Mouse (Mus musculus) neural tube, embryonic 11.5 days (tissue): ENCODE measurements around the gene Ecm2. TPM values are rescaled to one million over a fixed set of nuclear protein-coding genes. Genes with fewer than 3 reads are reported as not detected.

Source experiments
- ATAC-seq: fragments of 200-750 bp; cut with Nextera tagmentation; 2 replicates; pipeline ENCODE4 v1.8.0; 2017; ENCODE audit warnings: moderate number of reproducible peaks, mild to moderate bottlenecking, moderate TSS enrichment, moderate library complexity; ENCODE audit not compliant: insufficient read depth, low FRiP score, low TSS enrichment
- DNase-seq: peaks from one replicate; pipeline ENCODE4 v3.0.0-alpha.2; 2015; ENCODE audit warnings: low spot score
- H3K27ac ChIP-seq: fragments of 300-500 bp; sonication (generic); 2 replicates; pipeline ENCODE4 v1.5.1; 2014; ENCODE audit warnings: low read depth, mild to moderate bottlenecking, low read length
- H3K27me3 ChIP-seq: fragments of 300-500 bp; sonication (generic); 2 replicates; pipeline ENCODE4 v1.6.1; 2014; ENCODE audit warnings: mild to moderate bottlenecking, low read length, mixed read lengths; ENCODE audit not compliant: control insufficient read depth, insufficient read depth
- H3K36me3 ChIP-seq: fragments of 300-500 bp; sonication (generic); 2 replicates; pipeline ENCODE4 v1.6.1; 2014; ENCODE audit warnings: mild to moderate bottlenecking, low read length, moderate library complexity, mixed read lengths; ENCODE audit not compliant: control insufficient read depth, insufficient read depth
- H3K4me1 ChIP-seq: fragments of 300-500 bp; sonication (generic); 2 replicates; pipeline ENCODE4 v1.6.1; 2014; ENCODE audit warnings: low read length, mixed read lengths; ENCODE audit not compliant: control insufficient read depth, insufficient read depth
- H3K4me2 ChIP-seq: fragments of 300-500 bp; sonication (generic); 2 replicates; pipeline ENCODE4 v1.6.1; 2014; ENCODE audit warnings: low read depth, mild to moderate bottlenecking, moderate library complexity
- H3K4me3 ChIP-seq: fragments of 300-500 bp; sonication (generic); 2 replicates; pipeline ENCODE4 v1.5.1; 2014; ENCODE audit warnings: low read depth, low read length
- H3K9ac ChIP-seq: fragments of 300-500 bp; sonication (generic); 2 replicates; pipeline ENCODE4 v1.6.1; 2014; ENCODE audit warnings: mild to moderate bottlenecking, low read length
- H3K9me3 ChIP-seq: fragments of 300-500 bp; sonication (generic); 2 replicates; pipeline ENCODE4 v1.6.1; 2016; ENCODE audit warnings: low read length; ENCODE audit not compliant: control insufficient read depth
- WGBS: fragments of 180-500 bp; shearing (Covaris S2); extraction: QIAGEN DNeasy Blood & Tissue Kit; methylation state at CpG from one replicate; pipeline ENCODE4 v1.1.7; 2014; 5-methylcytosine and 5-hydroxymethylcytosine counted together
- polyA plus RNA-seq: library from polyadenylated mRNA; unstranded; fragments of >200 nt; fragmentation: Nextera tagmentation; extraction: Ambion mirVana; gene quantifications from 2 replicates; pipeline ENCODE4 v1.2.1, GENCODE M21; 2014

Gene Ecm2
- 0.28 TPM in 2 replicates for polyA plus RNA-seq

GRCm38 (mm10) chr13:49504510-49504909, at the start of gene Ecm2:
Ecm2 (plus strand) TSS chr13:49504810.
- 63% methylated on average over 4 of the region's 4 CpGs for WGBS

GRCm38 (mm10) chr13:49460276-49460675, 44.3 kb upstream of the Ecm2 start:
- DNase-seq (no peak), ATAC-seq (no peak)
- Histone ChIP-seq H3K36me3 (peaks cover 2% of the 10 kb centered on the region), H3K4me2 (no peak overlapping the region), H3K27ac (no peak overlapping the region), H3K9ac (no peak overlapping the region), H3K27me3 (no peaks in the 10 kb centered on the region), H3K4me1 (no peaks in the 10 kb centered on the region), H3K9me3 (no peaks in the 10 kb centered on the region), H3K4me3 (no peak overlapping the region)
- WGBS, result 92% methylated on average over 4 of the region's 4 CpGs

More at GRCm38 (mm10) chr13:49504510-49504909, at the start of gene Ecm2:
- ATAC-seq (no peak), DNase-seq (no peak)
- H3K9me3 ChIP-seq, result no peaks in the 10 kb centered on the region
- H3K4me2 ChIP-seq, result no peak within 1 kb of the TSS
- no peak within 1 kb of the TSS for H3K27ac ChIP-seq
- no peak within 1 kb of the TSS for H3K9ac ChIP-seq
- H3K27me3 ChIP-seq, result no peaks in the 10 kb centered on the region
- no peaks in the 10 kb centered on the region for H3K36me3 ChIP-seq
- H3K4me1 ChIP-seq, result no peaks in the 10 kb centered on the region
- no peak within 1 kb of the TSS for H3K4me3 ChIP-seq

GRCm38 (mm10) chr13:49460692-49461414, 43.8 kb upstream of the Ecm2 start:
- Histone ChIP-seq H3K9ac (no peak overlapping the region), H3K36me3 (peaks cover 2% of the 10 kb centered on the region), H3K9me3 (no peaks in the 10 kb centered on the region), H3K4me2 (no peak overlapping the region), H3K27me3 (no peaks in the 10 kb centered on the region), H3K4me1 (no peaks in the 10 kb centered on the region), H3K4me3 (no peak overlapping the region), H3K27ac (no peak overlapping the region)
- WGBS, result 86% methylated on average over 5 of the region's 5 CpGs
- ATAC-seq, result no peak
- DNase-seq, result no peak

GRCm38 (mm10) chr13:49461458-49462132, 43.0 kb upstream of the Ecm2 start:
- Histone ChIP-seq H3K4me3 (no peak overlapping the region), H3K36me3 (peaks cover 2% of the 10 kb centered on the region)
- 84% methylated on average over 15 of the region's 15 CpGs for WGBS

GRCm38 (mm10) chr13:49462921-49463320, 41.7 kb upstream of the Ecm2 start:
- 94% methylated on average over 2 of the region's 2 CpGs for WGBS
- H3K27me3 ChIP-seq, result no peaks in the 10 kb centered on the region
- no peak for DNase-seq
- no peak overlapping the region for H3K4me2 ChIP-seq
- H3K4me1 ChIP-seq, result no peaks in the 10 kb centered on the region
- H3K27ac ChIP-seq, result no peak overlapping the region
- H3K9ac ChIP-seq, result no peak overlapping the region
- H3K4me3 ChIP-seq, result no peak overlapping the region
- H3K36me3 ChIP-seq, result peaks cover 2% of the 10 kb centered on the region
- ATAC-seq, result no peak
- H3K9me3 ChIP-seq, result no peaks in the 10 kb centered on the region

More at GRCm38 (mm10) chr13:49461458-49462132, 43.0 kb upstream of the Ecm2 start:
- no peaks in the 10 kb centered on the region for H3K27me3 ChIP-seq
- ATAC-seq (no peak), DNase-seq (no peak)
- H3K9ac ChIP-seq, result no peak overlapping the region
- H3K4me1 ChIP-seq, result no peaks in the 10 kb centered on the region
- no peak overlapping the region for H3K4me2 ChIP-seq
- H3K27ac ChIP-seq, result no peak overlapping the region
- no peaks in the 10 kb centered on the region for H3K9me3 ChIP-seq

- WGBS, result 97% methylated on average over 4 of the region's 4 CpGs
- Histone ChIP-seq H3K9ac (no peak overlapping the region), H3K36me3 (peaks cover 2% of the 10 kb centered on the region), H3K9me3 (no peaks in the 10 kb centered on the region), H3K4me3 (no peak overlapping the region), H3K27ac (no peak overlapping the region), H3K4me1 (no peaks in the 10 kb centered on the region), H3K27me3 (no peaks in the 10 kb centered on the region), H3K4me2 (no peak overlapping the region)
- ATAC-seq (no peak), DNase-seq (no peak)
These were observed 38.7 kb upstream of the Ecm2 start for GRCm38 (mm10) chr13:49465875-49466274.

GRCm38 (mm10) chr13:49466393-49467075, 38.1 kb upstream of the Ecm2 start:
- H3K9me3 ChIP-seq, result no peaks in the 10 kb centered on the region
- H3K4me3 ChIP-seq, result no peak overlapping the region
- H3K4me1 ChIP-seq, result no peaks in the 10 kb centered on the region
- 75% methylated on average over 11 of the region's 11 CpGs for WGBS
- no peak for ATAC-seq
- no peak overlapping the region for H3K4me2 ChIP-seq
- H3K27me3 ChIP-seq, result no peaks in the 10 kb centered on the region
- H3K27ac ChIP-seq, result no peak overlapping the region
- H3K36me3 ChIP-seq, result peaks cover 2% of the 10 kb centered on the region
- no peak for DNase-seq
- H3K9ac ChIP-seq, result no peak overlapping the region

GRCm38 (mm10) chr13:49467585-49467984, 37.0 kb upstream of the Ecm2 start:
- Histone ChIP-seq H3K9me3 (no peaks in the 10 kb centered on the region), H3K27ac (no peak overlapping the region), H3K4me3 (no peak overlapping the region), H3K27me3 (no peaks in the 10 kb centered on the region), H3K36me3 (peaks cover 2% of the 10 kb centered on the region), H3K4me1 (no peaks in the 10 kb centered on the region), H3K4me2 (no peak overlapping the region), H3K9ac (no peak overlapping the region)
- DNase-seq (peak; percentile 38), ATAC-seq (no peak)
- WGBS, result 51% methylated on average over 2 of the region's 2 CpGs
